Mouse (Mus musculus) ES-CJ7 (cell line): ENCODE measurements around the gene Ltv1.
"Not testable (repeated sequence)": the region's sequence is repeated elsewhere in the genome, so short reads cannot be mapped to it uniquely, and the experiment has no call there.

ENCODE experiments used
- DNase-seq: peaks from one replicate; pipeline ENCODE4 v3.0.0; 2011; ENCODE audit warnings: low read depth, low spot score

Ltv1 gene

DNA sequence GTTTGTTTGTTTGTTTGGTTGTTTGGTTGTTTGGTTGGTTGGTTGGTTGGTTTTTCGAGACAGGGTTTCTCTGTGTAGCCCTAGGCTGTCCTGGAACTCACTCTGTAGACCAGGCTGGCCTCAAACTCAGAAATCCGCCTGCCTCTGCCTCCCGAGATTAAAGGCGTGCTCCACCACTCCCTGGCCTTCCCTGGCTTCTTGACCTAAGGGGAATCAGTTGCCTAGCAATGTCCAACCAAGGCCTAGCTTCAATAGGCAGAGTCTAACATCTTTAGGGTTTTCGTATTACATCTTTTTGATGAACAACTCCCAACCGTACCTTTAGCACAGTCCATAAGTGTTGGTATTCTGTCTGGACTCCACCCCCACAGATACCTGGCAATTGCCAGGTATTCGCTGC, 528 bp upstream of the Ltv1 start:
- DNase-seq: not testable (repeated sequence)

DNA sequence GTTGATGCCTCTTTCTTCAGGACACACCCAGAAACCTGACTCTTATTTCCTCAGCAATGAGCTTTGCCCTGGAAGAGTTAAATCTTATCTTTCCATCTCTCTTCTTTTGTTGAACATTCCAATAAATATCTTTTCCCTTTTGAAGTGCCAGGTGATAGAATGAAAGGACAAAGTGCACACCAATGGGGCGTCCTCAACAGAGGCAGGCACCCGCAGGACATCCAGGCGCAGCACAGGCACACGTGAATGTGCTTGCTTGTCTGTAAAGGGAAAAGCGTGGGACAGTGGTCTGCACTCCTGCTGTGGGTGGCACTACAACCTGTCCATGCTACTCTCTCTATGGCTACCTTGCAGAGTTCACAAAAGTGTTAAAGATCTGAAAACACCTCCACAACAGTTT, 3.1 kb downstream of the Ltv1 start:
- no peak for DNase-seq

DNA sequence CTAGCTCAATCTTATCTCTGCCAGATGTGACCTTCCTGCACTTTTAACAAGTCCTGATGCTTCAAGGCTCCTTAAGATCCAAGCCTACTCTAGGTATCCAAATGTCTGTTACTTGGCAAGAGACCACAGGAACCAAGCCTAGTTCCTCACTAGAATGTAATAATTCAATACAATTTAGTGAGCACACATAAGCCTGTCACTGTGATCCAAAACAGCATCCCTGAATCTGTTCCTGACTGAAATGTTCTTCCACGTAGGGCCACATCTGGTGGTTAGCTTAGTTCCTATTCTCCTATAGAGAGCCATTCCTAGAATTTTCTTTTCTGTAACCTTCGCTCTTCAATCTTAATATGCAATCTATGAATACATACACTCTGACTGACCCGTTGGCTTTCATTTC, 6.2 kb downstream of the Ltv1 start:
- no peak for DNase-seq

DNA sequence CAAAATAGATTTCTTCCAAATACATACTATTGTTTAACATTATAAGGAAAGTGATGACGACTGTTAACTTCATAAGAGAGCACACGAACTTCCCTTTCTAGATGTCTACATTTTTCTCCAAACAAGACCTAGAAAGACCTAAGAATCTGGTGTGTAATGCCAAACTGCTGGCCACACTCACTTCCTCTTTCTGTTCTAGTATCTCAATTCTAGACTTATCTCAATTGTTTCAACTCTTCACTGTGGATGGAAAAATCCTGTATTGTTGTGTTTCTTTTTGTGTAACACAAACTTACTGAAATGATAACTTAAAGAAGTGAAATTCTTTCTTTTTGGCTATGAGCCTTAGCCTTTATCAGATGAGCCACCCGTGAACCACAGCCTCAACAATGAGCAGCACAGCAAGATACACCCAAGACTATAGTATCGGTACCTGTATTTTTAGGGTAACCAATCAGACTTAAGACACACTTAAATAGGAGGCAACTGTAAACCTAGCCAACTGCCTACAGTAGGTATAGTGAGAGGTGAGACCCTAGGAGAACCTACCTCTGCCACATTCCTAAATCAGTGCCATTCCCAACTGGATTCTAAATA, 8.7 kb downstream of the Ltv1 start:
- DNase-seq: no peak

DNA sequence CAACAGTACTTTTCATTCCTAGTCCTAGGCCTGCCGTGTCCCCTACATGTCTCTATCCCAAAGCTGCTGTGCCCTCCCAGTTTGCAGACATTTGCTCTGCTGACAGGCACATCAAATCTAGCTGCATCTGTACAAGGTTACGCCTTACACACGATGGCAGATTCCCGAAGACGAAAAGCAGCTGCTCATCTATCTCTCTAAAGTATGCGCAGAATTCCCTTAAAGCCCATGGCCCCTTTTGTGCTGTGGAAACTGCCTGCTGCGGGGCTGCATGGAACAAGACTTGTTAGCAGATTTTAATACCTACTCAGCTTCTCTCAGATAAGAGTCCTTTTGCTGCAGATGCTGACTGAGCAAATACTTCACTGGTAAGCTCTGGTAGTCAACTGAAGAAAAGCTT, 12.8 kb downstream of the Ltv1 start:
- no peak for DNase-seq

DNA sequence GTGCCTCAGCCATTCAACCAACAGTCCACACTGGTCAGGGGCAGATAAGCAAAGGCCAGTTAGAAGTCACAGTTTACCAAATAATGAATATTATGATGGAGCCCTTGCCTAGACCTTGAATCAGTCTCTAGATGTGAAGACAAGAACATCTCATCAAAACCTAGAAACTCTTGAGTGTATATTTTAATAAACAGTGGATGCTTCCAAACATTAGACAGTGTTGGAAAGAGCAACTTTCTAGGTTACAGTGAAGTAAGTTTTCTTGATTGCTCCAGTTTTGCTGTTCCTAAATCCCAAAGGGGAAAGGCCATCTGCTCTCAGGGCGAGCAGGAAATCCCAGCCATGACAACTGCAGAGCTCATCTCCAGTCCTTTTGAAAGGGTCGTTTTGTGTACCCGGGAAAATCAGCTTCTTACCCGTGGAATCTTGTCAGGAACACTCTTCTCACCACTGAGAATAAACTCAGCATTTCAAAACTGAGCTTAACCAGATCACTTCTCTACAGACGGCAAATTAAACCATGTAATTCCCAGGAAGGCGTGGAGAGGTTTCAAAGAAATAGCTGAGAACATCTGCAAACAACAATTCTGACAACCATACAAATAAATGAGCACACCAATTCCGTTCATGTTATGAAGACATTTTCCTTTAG, 14.9 kb downstream of the Ltv1 start, which contains the start of gene Zc2hc1b:
Gene Zc2hc1b (minus strand): TSS at position 51 of the 652 bp plus-strand sequence.
- DNase-seq: no peak

DNA sequence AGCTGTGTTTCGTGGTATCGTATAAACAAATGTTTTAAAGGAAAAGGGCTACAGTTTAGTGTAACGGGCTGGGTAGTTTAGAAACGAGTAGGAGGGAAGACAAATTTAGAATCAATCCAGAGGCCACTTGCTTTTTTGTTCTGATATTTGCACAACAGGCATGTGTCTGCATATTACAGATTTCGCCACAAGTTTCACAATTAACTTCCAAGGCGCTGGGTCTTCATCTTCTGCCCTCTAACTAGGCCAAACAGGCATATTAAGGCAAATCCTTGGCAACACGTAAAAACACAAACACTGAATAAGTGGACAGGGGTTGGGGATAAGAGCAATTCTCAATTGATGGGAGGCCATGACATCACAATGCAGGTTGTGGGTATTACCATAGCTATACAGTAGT, 17.1 kb downstream of the Ltv1 start:
- no peak for DNase-seq

DNA sequence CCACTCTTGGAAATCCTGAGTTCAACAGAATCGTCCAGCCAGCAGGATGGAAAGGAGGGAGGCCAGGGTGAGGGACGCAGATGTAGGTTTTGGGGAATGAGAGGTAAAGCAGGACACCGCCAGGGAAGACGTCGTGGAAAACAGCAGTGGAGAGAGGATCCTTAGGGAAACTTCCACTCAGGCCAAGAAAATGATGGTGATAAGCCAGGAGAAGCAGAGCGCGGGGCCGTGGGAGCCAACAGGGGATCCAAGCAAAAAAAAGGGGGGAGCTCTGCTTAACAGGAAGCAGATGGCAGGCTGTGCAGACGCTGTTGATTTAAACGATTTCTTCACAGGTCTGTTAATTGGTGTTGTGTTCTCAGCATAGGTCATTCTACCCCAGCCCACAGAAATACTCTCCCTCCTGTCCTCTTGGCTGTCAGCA, 20.2 kb downstream of the Ltv1 start:
- DNase-seq: no peak

DNA sequence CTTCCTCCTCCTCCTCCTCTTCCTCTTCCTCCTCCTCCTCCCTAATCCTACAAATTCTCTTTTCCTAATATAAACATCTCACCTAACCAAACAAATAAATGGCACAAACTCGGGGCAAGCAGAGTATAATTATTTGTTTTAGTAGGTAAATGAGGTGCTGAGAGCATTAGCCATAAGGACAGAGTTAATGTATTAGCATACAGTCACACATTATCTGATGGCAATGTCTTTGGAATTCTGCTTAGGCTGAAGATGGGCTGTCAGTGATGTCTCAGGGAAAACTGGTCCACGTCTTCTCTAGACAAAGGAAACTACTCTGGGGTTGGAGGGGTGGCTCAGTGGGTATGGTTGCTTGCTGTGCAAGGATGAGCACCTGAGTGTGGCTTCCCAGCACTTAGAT, 21.5 kb downstream of the Ltv1 start:
- DNase-seq: no peak

DNA sequence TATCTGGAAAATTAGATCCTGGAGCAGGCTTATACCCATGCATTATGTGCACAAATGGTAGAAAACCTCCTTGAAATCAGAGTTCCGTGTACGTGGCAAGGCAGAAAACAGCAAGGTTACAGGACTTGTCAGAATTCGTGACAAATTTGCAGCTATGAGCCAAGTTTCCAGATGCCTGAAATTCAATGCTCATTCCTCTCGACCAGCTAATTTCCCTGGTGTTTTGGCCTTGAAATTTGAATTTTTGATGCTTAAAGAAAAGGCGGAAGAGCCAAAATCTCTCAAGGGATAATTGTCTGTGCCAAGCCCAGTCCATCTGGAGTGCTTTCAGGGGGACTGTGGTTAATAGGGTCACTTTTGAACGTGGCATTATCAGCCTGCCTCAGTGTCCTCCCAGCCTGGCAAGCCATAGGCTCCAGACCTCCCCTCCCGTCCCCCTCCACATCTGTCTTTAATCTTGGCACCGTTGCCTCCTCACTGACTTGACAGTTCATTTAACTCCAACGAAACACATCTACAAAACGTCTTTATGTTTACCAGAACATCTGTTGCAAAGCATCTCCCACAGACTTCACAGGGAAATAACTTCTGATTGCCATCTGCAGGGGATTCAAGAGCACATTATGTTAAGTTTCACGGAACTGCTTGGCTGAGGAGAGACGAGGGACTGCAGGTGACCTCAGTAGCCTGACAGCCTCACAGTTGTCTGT, 22.1 kb downstream of the Ltv1 start:
- no peak for DNase-seq

DNA sequence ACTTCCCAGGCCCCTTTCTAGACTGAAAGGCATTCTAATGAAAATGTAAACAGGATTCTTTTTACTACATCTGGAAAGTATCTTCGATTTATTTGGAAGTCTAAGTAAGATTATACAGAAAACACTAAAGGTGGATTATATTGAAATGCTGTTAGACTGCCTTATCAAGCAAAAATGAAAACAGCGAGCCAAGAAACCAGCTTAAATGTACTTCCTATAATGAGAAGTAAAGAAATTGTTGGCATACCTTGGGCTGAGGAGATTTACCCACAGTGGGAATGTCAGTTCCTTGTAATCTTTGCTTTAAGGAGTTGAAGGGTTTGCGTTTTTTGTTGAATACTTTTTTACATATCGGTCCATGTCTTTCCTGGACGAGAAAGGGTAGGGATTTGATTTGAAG, 24.5 kb downstream of the Ltv1 start:
- no peak for DNase-seq

DNA sequence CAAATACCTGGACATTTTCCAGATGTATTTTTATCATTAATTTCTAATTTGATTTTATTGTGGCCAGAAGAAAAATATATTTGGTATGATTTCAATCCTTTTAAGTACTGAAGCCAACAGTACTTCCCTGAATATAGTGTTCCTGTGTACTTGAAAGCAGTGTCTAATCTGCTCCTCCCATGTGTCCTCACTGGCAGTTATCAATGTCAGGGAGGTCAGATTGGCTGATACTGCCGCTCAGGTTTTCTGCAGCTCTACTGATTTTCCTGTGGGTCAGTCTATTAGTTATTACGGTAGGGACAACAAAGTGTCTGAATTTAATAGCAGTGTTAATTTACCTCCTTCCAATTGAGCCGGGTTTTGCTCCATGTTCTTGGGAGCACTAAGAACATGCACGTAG, 30.9 kb downstream of the Ltv1 start:
- no peak for DNase-seq

DNA sequence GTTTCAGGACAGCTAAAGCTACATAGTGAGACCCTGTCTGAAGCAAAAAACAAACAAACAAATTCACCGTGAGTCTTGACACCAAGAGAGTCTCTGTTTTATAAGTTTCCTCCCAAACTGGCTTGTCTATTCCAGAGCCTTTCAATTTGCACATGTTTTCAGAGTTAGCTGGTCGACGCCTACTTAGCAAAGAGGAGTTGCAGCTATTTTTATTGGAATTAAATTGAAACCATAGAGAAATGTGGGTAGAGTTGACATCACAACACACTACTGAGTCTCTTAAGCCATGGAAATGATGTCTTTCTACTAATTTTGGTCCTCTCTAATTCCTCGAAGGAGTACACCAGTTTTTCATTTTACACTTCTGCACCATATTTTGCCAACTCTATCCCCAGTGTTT, 32.1 kb downstream of the Ltv1 start:
- no peak for DNase-seq

DNA sequence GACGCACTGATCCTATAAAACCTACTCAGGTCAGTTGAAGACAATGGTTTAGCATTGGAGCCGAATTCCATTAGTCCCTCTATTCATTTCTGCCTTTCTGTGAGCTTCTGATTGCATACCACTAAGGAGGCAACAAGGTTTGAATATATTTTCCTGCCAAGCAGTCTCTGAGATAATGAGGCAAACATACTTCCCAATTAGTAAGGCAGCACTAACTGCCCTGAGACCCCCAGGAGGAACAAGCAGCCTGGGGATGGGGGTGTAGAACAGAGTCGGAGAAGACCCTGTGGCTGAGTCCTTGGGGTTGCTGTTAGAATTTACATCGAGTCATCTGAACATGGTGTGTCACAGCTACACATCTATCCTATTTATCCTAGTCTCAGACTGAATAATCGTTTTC, 37.6 kb downstream of the Ltv1 start:
- no peak for DNase-seq

DNA sequence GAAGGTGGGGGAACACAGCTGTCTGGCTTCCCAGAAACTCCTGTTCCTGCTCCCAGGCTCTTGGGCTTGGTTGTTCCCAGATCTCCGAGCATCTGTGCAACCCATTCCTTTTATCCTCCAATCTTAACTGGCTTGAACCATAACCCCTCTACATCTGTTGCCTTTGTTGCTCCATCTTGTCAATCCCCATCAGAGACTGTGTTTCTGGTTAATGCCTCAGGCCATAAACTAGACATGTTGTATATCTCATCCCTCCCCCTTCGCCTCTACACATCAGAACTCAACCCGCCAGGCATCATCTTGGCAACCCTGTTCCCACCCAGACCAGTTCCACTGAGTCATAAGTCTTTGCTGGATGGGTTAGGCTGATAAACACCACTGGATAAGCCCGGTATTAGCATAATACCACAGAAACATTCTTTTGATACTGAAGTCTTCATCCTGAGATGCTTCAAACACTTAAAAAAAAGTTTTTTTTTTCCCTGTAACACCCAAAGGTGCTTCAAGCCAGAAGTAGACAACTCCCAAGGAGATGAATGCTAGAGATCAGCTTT, 40.1 kb downstream of the Ltv1 start:
- DNase-seq: no peak

DNA sequence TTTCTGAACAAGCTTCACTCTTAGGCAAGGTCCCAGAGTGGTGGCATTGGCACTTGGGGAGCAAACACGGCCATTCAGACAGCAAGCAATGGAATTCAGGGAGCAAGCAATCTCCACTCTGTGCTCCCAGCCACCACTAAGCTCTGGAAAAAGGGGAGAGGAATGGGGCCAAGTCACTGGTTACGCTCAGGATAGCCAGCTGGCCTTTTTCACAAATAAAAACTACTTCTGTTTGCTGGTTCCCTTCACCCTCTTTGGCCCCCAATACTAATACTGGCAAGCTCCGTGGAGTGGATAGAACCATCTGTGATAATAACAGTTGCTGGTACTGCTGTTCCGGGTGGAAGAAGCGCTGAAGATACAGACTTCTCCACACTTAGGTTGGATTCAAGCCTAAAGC, 41.6 kb downstream of the Ltv1 start:
- DNase-seq: no peak

DNA sequence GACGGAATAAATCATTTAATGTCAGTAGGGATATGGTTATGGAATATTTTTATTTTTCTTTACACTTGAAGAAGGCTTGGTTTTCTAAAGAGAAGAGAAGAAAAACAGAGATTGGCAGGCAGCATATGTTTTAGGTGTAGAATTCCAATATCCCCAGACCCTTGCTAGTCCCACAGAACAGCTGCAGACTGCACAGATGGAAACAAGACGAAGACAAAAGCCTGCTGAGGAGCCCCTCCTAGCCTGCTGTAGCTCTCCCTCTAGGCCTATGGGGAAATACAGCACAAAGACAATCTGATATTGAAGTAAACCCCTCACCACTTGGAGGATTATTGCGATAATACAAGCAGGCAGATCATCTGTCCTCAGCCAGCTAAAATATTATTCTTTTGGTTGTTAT, 42.5 kb downstream of the Ltv1 start:
- DNase-seq: no peak

DNA sequence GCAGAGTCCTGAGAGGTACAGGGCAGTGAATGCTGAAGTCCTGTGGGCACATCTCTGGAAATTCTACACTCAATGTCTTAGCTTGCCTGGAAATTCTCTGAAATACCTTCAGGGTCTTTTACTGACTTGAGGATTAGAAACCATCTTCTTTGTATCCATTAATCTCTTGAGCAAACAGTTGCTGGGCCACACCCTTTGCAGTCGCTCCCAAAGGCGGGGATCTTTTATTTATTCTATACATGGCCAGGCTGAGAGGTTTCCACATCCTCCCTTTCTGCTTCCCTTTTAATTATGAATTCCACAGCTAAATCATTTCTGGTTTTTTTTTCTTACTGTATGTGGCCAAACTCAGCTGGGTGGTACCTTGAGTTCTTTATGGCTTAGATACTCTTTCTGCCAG, 52.5 kb downstream of the Ltv1 start:
- no peak for DNase-seq

DNA sequence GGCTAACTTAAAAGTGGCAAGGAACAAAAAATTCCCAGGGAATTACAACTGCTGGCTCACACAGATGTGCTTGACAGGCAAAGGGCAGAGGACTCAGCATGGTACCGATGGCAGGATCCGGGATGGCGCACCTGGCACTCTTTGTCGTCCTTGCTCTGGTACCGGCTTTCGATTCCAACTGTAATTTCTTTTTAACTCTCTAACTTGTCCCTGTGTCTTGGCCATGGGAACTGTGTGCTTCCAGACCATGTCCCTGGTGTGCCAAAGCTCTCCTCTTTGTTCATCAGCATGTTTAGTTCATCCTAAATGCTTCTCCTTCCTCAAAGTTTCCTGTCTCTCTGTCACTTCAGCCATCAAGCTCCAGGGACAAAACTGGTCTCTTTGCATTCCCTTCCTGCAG, 55.1 kb downstream of the Ltv1 start:
- no peak for DNase-seq

DNA sequence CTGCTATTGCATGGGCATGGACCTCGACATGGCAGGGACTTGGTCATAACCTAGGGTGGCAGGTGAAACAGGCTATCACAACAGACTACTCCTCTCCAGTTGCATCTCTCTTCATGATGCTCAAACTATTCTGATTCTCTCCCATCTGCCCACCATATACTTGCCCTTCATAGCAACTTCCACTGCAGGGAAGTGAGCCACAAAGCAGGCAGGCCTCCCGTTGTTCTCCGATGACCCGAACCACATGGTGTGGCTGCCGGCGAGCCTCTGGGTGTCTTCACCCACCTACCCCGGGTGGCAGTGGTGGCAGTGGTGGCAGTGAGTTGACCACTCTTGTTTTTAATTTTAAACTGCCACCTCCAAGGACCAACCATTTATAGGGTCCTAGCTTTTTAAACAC, 57.2 kb downstream of the Ltv1 start:
- DNase-seq: no peak

DNA sequence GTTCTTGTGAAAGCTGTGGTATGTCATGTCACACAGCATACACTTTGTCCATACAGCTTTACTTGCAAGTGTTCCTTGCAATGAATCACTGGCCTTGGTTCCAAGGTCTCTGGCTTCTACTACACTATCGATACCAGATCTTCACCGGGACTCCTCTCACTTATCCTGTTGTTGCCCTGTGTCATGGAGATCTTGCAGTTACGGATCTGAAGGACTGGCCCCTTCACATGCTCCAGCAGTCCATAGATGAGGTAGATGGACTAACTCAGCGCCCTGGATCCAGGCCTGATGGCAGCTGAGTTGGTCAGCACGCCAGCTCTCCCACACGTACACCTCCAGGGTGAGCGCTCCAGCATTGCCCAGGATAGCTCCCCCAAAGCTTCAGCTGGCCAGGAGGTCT, 57.7 kb downstream of the Ltv1 start:
- no peak for DNase-seq

DNA sequence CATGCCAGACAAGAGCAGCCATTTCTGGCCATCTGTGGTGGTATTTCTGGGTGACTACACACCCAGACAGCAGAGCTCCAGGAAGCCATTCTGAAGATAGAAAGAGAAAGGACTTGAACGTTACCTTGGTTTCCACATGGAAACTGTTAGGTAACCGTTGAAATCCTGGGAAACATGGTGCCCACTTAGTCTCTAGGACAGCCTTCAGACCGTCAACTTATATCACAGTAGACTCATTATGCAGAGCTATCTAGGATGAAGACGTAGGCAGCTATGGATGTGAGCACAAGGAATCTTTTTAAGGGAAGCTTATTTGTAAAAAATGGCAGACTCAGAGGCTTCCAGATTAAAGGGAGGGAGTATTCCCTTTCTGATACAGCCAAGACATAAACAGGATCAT, 59.1 kb downstream of the Ltv1 start:
- DNase-seq: no peak
